Mouse (Mus musculus): Measurements from ENCODE around the gene Olfr983. TPM values are rescaled to one million over a fixed set of nuclear protein-coding genes. Genes with fewer than 3 reads are reported as not detected.

Gene Olfr983
- polyA plus RNA-seq, 1 experiment from 2014 or later: not detected

Other genes with a start within 250 kb of the Olfr983 start
- not detected in 2 replicates for gene Olfr972, start 227.2 kb downstream of the Olfr983 start, polyA plus RNA-seq (2015; fragmentation: Nextera tagmentation; extraction: Ambion mirVana)
- not detected in 2 replicates for gene Olfr229, start 186.3 kb downstream of the Olfr983 start, polyA plus RNA-seq (2015; fragmentation: Nextera tagmentation; extraction: Ambion mirVana)
- gene Olfr974, start 156.1 kb downstream of the Olfr983 start, polyA plus RNA-seq (2015; fragmentation: Nextera tagmentation; extraction: Ambion mirVana): not detected in 2 replicates
- gene Olfr975, start 141.5 kb downstream of the Olfr983 start, polyA plus RNA-seq (2015; fragmentation: Nextera tagmentation; extraction: Ambion mirVana): 0.04 TPM in 1 of 2 replicates, not detected in the other
- gene Olfr976, start 132.5 kb downstream of the Olfr983 start, polyA plus RNA-seq (2015; fragmentation: Nextera tagmentation; extraction: Ambion mirVana): not detected in 2 replicates
- gene Olfr978, start 101.5 kb downstream of the Olfr983 start, polyA plus RNA-seq (2015; fragmentation: Nextera tagmentation; extraction: Ambion mirVana): not detected in 2 replicates
- not detected in 2 replicates for gene Olfr979, start 90.1 kb downstream of the Olfr983 start, polyA plus RNA-seq (2015; fragmentation: Nextera tagmentation; extraction: Ambion mirVana)
- gene Olfr980, start 84.0 kb downstream of the Olfr983 start, polyA plus RNA-seq (2015; fragmentation: Nextera tagmentation; extraction: Ambion mirVana): not detected in 2 replicates
- not detected in 2 replicates for gene Olfr981, start 72.1 kb downstream of the Olfr983 start, polyA plus RNA-seq (2015; fragmentation: Nextera tagmentation; extraction: Ambion mirVana)
- gene Olfr982, start 19.8 kb downstream of the Olfr983 start, polyA plus RNA-seq (2015; fragmentation: Nextera tagmentation; extraction: Ambion mirVana): not detected in 2 replicates
- gene Olfr984, start 20.6 kb upstream of the Olfr983 start, polyA plus RNA-seq (2015; fragmentation: Nextera tagmentation; extraction: Ambion mirVana): not detected in 2 replicates
- gene Olfr985, start 36.6 kb upstream of the Olfr983 start, polyA plus RNA-seq (2015; fragmentation: Nextera tagmentation; extraction: Ambion mirVana): not detected in 2 replicates
- gene Tmem225, start 54.5 kb upstream of the Olfr983 start, polyA plus RNA-seq (2015; fragmentation: Nextera tagmentation; extraction: Ambion mirVana): not detected in 2 replicates
- not detected in 2 replicates for gene Olfr986, start 87.3 kb upstream of the Olfr983 start, polyA plus RNA-seq (2015; fragmentation: Nextera tagmentation; extraction: Ambion mirVana)
- 4.2 and 4.7 TPM in 2 replicates for gene Zfp202, start 98.7 kb upstream of the Olfr983 start, polyA plus RNA-seq (2015; fragmentation: Nextera tagmentation; extraction: Ambion mirVana)
- 5.2 and 6.1 TPM in 2 replicates for gene Scn3b, start 175.6 kb upstream of the Olfr983 start, polyA plus RNA-seq (2015; fragmentation: Nextera tagmentation; extraction: Ambion mirVana)

Measured in stomach, embryonic 15.5 days (tissue).